Mouse (Mus musculus) large intestine, adult 2 months (tissue): Measurements from ENCODE around the gene Cdk9. TPM values are rescaled to one million over a fixed set of nuclear protein-coding genes. Genes with fewer than 3 reads are reported as not detected.

Experiments
- DNase-seq: peaks from one replicate; pipeline ENCODE4 v3.0.0-alpha.2; 2012; ENCODE audit warnings: low read depth, low spot score
- WGBS: fragments of 180-500 bp; shearing (Covaris S2); methylation state at CpG from one replicate; pipeline ENCODE4 v1.1.7; 2018; 5-methylcytosine and 5-hydroxymethylcytosine counted together
- polyA plus RNA-seq: library from polyadenylated mRNA; depleted of rRNA; stranded (reverse); fragments of >200 nt; gene quantifications from 2 replicates; pipeline ENCODE4 v1.2.3, GENCODE M21; 2012

Cdk9 gene
- polyA plus RNA-seq, 1 experiment: 93.8 TPM

- 53% methylated on average over 3 of the region's 3 CpGs for WGBS
- no peak for DNase-seq
Observed at GRCm38 (mm10) chr2:32736306-32736829, 23.5 kb upstream of the Cdk9 start.

GRCm38 (mm10) chr2:32734933-32735332 is 22.1 kb upstream of the Cdk9 start:
- DNase-seq: no peak
- WGBS: 61% methylated on average over 4 of the region's 4 CpGs

GRCm38 (mm10) chr2:32734480-32734879 is 21.6 kb upstream of the Cdk9 start:
- WGBS: 53% methylated on average over 4 of the region's 4 CpGs
- no peak for DNase-seq

DNA sequence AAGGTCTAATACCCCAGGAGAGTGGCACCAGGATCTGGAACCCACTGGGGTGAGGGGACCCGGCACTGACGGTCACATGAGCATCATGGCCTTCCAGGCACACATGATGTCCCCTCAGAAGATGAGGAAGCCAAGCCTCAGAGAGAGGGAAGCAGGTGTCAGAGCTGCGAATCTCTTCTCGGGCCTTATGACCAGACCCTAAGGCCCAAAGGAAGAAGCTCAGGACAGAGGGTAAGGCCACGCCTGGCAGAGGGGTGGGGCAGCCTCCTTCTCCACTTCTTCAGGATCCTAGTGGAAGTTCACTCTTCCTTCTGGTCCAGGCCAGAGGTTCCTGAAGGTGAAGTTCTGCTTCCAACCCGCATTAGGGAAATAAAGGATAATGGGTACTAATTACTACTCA is 19.8 kb upstream of the Cdk9 start:
- 80% methylated on average over 6 of the region's 6 CpGs for WGBS
- DNase-seq: no peak

- 77% methylated on average over 4 of the region's 4 CpGs for WGBS
- no peak for DNase-seq
Observed at GRCm38 (mm10) chr2:32731911-32732310, 19.0 kb upstream of the Cdk9 start.

DNA sequence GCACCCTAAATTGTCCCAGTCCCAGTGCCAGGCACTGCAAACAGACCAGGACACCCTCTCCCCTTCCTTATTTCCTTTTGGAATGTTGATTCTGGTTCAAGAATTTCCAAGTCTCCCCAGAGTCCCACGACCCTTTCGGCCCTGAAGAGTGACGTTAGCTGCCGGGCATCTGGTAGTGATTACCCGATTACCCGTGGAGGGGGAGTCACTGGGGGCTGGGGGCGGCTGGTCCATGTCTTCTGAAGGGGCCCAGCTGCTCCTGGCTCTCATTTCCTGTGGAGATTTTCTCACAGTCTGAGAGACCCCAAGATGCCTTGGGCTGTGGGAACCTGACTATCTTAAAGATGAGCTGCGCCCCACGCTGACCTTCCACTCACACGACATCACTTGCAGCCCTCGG is 18.0 kb upstream of the Cdk9 start:
- no peak for DNase-seq
- WGBS: 59% methylated on average over 11 of the region's 11 CpGs

- no peak for DNase-seq
- 90% methylated on average over 4 of the region's 4 CpGs for WGBS
Observed at GRCm38 (mm10) chr2:32729547-32729946, 16.7 kb upstream of the Cdk9 start.

GRCm38 (mm10) chr2:32728463-32728862 is 15.6 kb upstream of the Cdk9 start:
- DNase-seq: no peak
- 40% methylated on average over 7 of the region's 7 CpGs for WGBS

DNA sequence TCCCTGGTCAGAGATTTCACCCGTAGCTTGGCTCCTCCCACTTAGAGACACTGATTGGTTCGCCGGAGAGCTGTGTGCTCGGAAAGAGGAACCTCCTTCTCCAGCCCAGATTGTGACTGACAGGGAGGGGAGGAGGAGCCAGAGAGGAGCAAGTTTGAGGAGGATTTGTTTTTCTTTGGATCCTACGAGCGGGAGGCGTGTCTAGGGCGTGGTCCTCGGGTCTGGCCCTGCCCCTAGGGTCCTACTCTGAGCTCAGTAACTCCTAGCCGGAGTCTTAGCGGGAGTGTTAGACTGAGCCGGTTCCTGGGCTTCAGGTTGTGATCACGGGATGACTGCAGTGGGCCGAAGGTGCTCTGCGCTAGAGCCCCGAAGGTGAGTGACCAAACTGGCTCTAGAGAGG is 14.6 kb upstream of the Cdk9 start:
- DNase-seq: peak; percentile 90
- 3% methylated on average over 16 of the region's 16 CpGs for WGBS

GRCm38 (mm10) chr2:32724832-32725790 is 12.2 kb upstream of the Cdk9 start:
- no peak for DNase-seq
- 64% methylated on average over 16 of the region's 16 CpGs for WGBS

GRCm38 (mm10) chr2:32724149-32724548 is 11.3 kb upstream of the Cdk9 start:
- WGBS: 95% methylated on average over 4 of the region's 4 CpGs
- DNase-seq: no peak

- 46% methylated on average over 3 of the region's 3 CpGs for WGBS
- no peak for DNase-seq
Observed at GRCm38 (mm10) chr2:32722581-32722980, 9.7 kb upstream of the Cdk9 start.

GRCm38 (mm10) chr2:32722046-32722445 is 9.2 kb upstream of the Cdk9 start:
- WGBS: 45% methylated on average over 6 of the region's 6 CpGs
- no peak for DNase-seq

DNA sequence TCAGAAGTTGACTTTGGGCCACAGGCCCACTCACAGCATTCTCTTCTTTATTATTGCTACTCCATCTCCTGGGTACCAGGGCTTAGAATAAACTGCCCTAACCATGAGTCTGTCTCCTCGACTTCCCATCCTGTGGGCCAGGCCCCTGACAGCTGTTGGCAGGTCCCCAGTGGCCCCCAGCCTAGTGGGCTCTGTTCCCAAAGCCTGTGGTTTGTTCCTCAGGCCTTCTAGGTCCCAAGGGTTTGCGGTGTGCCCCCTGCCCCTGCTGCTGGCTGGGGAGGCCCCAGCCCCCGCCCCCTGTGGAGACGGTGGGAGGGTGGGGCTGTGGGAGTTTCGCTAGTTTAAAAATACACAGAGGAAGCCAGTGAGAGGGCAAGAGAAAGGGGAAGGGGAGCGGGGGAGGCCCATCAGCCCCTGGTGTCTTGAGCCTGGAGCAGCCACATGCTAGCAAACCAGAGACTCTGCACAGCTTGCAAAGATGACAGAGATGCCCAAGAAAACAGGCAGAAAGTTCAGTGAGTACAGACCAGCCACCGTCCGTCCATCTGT is 7.9 kb upstream of the Cdk9 start, which contains the start of gene Sh2d3c:
TSS of gene Sh2d3c (plus strand) at position 375 of the 549 bp plus-strand sequence.
- 53% methylated on average over 8 of the region's 8 CpGs for WGBS
- DNase-seq: no peak

GRCm38 (mm10) chr2:32720053-32720452 is 7.2 kb upstream of the Cdk9 start:
- 80% methylated on average over 3 of the region's 3 CpGs for WGBS

GRCm38 (mm10) chr2:32718761-32719160 is 5.9 kb upstream of the Cdk9 start:
- no peak for DNase-seq
- 75% methylated on average over 9 of the region's 9 CpGs for WGBS

More at GRCm38 (mm10) chr2:32720053-32720452, 7.2 kb upstream of the Cdk9 start:
- DNase-seq: no peak

DNA sequence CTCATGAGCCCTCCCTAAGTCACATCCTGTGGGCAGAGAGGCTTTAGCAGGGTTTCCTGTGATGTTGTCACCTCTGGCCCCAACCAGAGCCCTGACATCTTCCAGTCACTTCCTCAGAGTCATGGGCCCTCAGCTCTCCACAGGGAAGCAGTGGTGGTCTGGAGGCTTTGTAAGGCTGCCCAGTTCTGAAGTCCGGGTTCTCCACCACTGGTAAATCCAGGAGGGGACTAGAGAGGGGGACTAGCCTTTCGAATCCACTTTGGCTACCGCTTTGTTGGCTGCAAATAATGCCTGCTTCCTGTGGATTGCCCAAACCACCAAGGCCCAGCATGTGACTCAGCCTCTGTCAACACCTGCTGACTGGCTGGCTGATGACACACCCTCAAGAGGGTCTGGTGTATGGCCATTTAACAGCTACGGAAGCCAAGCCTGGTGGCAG is 2.1 kb upstream of the Cdk9 start:
- peak; percentile 77 for DNase-seq

GRCm38 (mm10) chr2:32714117-32714986 is 1.5 kb upstream of the Cdk9 start:
- no peak for DNase-seq

More for the DNA sequence above, 2.1 kb upstream of the Cdk9 start:
- 17% methylated on average over 4 of the region's 4 CpGs for WGBS

GRCm38 (mm10) chr2:32712586-32712933 is 316 bp downstream of the Cdk9 start:
- DNase-seq: no peak
- under 1% methylated on average over 44 of the region's 44 CpGs for WGBS

More at GRCm38 (mm10) chr2:32714117-32714986, 1.5 kb upstream of the Cdk9 start:
- WGBS: 33% methylated on average over 11 of the region's 11 CpGs

- DNase-seq: no peak
- under 1% methylated on average over 41 of the region's 41 CpGs for WGBS
Observed at GRCm38 (mm10) chr2:32712108-32712551, 746 bp downstream of the Cdk9 start.
